Mouse (Mus musculus) liver, postnatal 0 days (tissue): ENCODE data around the gene Gm28047.

Experiments used
- CTCF ChIP-seq: sonication (generic); IDR thresholded peaks from 2 replicates; pipeline ENCODE4 v1.5.1; 2016; ENCODE audit warnings: antibody characterized with exemption, low read depth
- EP300 ChIP-seq: IDR thresholded peaks from 2 replicates; pipeline ENCODE4 v1.6.1; 2016; ENCODE audit warnings: antibody characterized with exemption, low read depth, mild to moderate bottlenecking

GRCm38 (mm10) chr15:102501084-102501814, 123.6 kb downstream of the Gm28047 start:
- TF ChIP-seq CTCF, result no peak
- TF ChIP-seq EP300, result no peak
